Mouse (Mus musculus): ENCODE measurements around the gene Sap30l. TPM values are rescaled to one million over a fixed set of nuclear protein-coding genes. Genes with fewer than 3 reads are reported as not detected.
"Not testable (repeated sequence)": the region's sequence is repeated elsewhere in the genome, so short reads cannot be mapped to it uniquely, and the experiment has no call there.

Sap30l gene
- total RNA-seq, 1 experiment, result 29.2 TPM

DNA sequence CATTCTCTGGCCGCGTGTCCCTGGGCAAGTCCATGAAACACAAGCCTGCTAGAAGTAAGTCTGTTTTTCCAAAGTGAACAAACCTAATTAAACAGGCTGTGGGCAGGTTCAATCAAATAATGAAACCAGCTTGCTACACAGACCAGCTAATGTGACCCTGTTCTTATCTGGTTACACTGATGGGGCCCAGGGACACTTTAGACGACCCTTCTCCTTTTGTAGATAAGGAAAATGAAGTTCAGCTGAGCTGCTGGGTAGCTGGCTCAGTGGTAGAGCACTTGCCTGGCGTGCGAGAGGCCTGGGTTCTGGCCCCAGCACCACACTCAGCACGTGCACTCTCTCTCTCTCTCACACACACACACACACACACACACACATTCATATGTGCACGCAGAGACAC is 22.3 kb downstream of the Sap30l start:
- no peak overlapping the region for H3K9ac ChIP-seq (ENCODE audit: insufficient read depth, low read depth, low read length, poor library complexity, severe bottlenecking)

DNA sequence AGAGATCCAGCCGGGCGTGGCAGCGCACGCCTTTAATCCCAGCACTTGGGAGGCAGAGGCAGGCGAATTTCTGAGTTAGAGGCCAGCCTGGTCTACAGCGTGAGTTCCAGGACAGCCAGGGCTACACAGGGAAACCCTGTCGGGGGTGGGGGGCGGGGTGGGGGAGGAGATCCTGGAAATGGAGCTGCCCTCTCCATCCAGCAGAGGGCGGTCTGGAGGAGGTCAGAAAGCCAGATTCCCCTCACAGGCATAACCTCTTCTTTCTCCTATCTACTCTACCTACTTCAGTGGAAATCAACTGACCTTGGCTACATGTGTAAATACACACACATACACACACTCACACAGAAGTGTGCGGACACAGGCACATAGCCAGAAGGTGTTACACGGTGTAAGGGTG is 23.8 kb downstream of the Sap30l start:
- H3K4me3 ChIP-seq (ENCODE audit: insufficient read depth in 1 of 2, low read depth in 1 of 2, low read length in 2 of 2, poor library complexity in 1 of 2, severe bottlenecking in 1 of 2); H3K9me3 ChIP-seq (ENCODE audit: control insufficient read depth, insufficient read depth, low read depth, low read length); H3K27ac ChIP-seq (ENCODE audit: insufficient read depth, low read depth, low read length, poor library complexity, severe bottlenecking); H3K36me3 ChIP-seq (ENCODE audit: control insufficient read depth, insufficient read depth, low read length, poor library complexity, severe bottlenecking); DNase-seq (ENCODE audit: low read depth, low spot score); H3K4me1 ChIP-seq (ENCODE audit: control insufficient read depth in 2 of 2, insufficient read depth in 2 of 2, low read length in 2 of 2, poor library complexity in 1 of 2); H3K9ac ChIP-seq (ENCODE audit: insufficient read depth, low read depth, low read length, poor library complexity, severe bottlenecking): not testable (repeated sequence)
- in situ Hi-C loops (cut with MboI; ENCODE audit: low sequenced_read_pairs in 2 of 2, unreplicated experiment in 2 of 2), result loop anchor here in 1 of 2 experiments (10.0 kb wide), 1 partner anchor 90 kb away; no protein-coding TSS in a partner anchor

More for the DNA sequence above, 22.3 kb downstream of the Sap30l start:
- Histone ChIP-seq H3K9me3 (ENCODE audit: control insufficient read depth, insufficient read depth, low read depth, low read length) (no peaks in the 10 kb centered on the region), H3K36me3 (ENCODE audit: control insufficient read depth, insufficient read depth, low read length, poor library complexity, severe bottlenecking) (no peaks in the 10 kb centered on the region), H3K4me3 (ENCODE audit: insufficient read depth in 1 of 2, low read depth in 1 of 2, low read length in 2 of 2, poor library complexity in 1 of 2, severe bottlenecking in 1 of 2) (no peak overlapping the region), H3K27ac (ENCODE audit: insufficient read depth, low read depth, low read length, poor library complexity, severe bottlenecking) (no peak overlapping the region), H3K4me1 (ENCODE audit: control insufficient read depth in 2 of 2, insufficient read depth in 2 of 2, low read length in 2 of 2, poor library complexity in 1 of 2) (peaks cover 2 to 7% of the 10 kb centered on the region in 2 experiments; a peak in 2 of 4 replicates)
- in situ Hi-C loops (cut with MboI; ENCODE audit: low sequenced_read_pairs in 2 of 2, unreplicated experiment in 2 of 2), result loop anchor here in 1 of 2 experiments (10.0 kb wide), 1 partner anchor 91 kb away; no protein-coding TSS in a partner anchor
- TF ChIP-seq CHD2 (IDR thresholded peaks at IDR 0.05; ENCODE audit: low read depth, low read length) (no peak), ZNF384 (IDR thresholded peaks at IDR 0.05; ENCODE audit: low read depth, low read length) (no peak), HCFC1 (IDR thresholded peaks at IDR 0.05; ENCODE audit: borderline replicate concordance, insufficient read depth, low read length) (no peak), ZC3H11A (IDR thresholded peaks at IDR 0.05; ENCODE audit: borderline replicate concordance, low read depth, low read length) (no peak), MAFK (IDR thresholded peaks at IDR 0.05; ENCODE audit: insufficient read depth, low read depth, low read length) (no peak)
- no peak for DNase-seq (ENCODE audit: low read depth, low spot score)

DNA sequence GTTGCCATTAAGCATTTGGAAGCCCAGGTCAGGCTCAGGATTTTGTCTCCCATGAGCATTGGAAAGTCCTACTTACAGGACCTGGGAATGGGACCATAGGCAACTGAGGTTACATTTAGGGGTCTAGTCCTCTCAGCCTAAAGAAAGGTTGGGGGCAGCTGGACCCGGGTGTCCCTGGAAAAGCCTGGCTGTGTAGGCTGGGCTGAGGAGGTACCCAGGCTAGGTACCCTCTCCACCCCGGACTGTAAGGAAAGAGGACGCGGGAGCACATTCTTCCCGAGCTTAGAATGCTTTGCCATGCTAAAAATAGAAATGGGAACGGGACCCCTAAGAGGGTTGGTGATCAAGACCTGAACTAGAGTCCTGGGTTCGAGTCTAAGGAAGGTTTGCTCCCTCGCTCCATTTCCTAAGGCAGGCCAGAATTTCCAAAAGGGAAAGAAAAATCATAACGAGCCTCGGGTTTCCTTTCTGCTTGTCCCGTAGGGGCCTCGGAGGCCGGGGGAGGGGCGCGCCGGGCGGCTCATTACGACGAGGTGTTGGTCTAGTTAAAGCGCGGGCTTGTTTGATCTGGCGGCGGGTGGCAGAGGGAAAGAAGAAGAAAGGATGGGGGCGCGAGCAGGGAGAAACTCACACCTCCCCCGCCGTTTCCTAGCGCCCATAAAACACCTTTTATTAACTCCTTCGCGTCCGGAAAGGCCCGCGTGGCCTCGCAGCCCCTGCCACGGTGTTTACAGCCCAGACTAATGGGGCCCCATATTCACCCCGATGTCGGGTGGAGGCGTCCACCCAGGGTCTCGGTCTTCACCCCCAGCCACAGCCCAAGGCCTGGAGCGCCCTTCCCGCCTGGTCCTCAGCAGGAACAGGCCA is 25.8 kb downstream of the Sap30l start:
- Histone ChIP-seq H3K4me3 (ENCODE audit: insufficient read depth in 1 of 2, low read depth in 1 of 2, low read length in 2 of 2, poor library complexity in 1 of 2, severe bottlenecking in 1 of 2) (peak overlapping the region; percentile 7 to 48; a peak in 3 of 4 replicates), H3K27ac (ENCODE audit: insufficient read depth, low read depth, low read length, poor library complexity, severe bottlenecking) (no peak overlapping the region), H3K9ac (ENCODE audit: insufficient read depth, low read depth, low read length, poor library complexity, severe bottlenecking) (peak overlapping the region; percentile 34), H3K4me1 (ENCODE audit: control insufficient read depth in 2 of 2, insufficient read depth in 2 of 2, low read length in 2 of 2, poor library complexity in 1 of 2) (peaks cover 0 to 13% of the 10 kb centered on the region in 2 experiments; a peak in 2 of 4 replicates), H3K9me3 (ENCODE audit: control insufficient read depth, insufficient read depth, low read depth, low read length) (no peaks in the 10 kb centered on the region), H3K36me3 (ENCODE audit: control insufficient read depth, insufficient read depth, low read length, poor library complexity, severe bottlenecking) (no peaks in the 10 kb centered on the region)
- no peak for TF ChIP-seq HCFC1 (IDR thresholded peaks at IDR 0.05; ENCODE audit: borderline replicate concordance, insufficient read depth, low read length)
- no peak for TF ChIP-seq ZC3H11A (IDR thresholded peaks at IDR 0.05; ENCODE audit: borderline replicate concordance, low read depth, low read length)
- TF ChIP-seq ZNF384 (IDR thresholded peaks at IDR 0.05; ENCODE audit: low read depth, low read length), result no peak
- TF ChIP-seq CHD2 (IDR thresholded peaks at IDR 0.05; ENCODE audit: low read depth, low read length), result no peak
- TF ChIP-seq MAFK (IDR thresholded peaks at IDR 0.05; ENCODE audit: insufficient read depth, low read depth, low read length), result no peak
- no peak for DNase-seq (ENCODE audit: low read depth, low spot score)
- in situ Hi-C loops (cut with MboI; ENCODE audit: low sequenced_read_pairs in 2 of 2, unreplicated experiment in 2 of 2), result loop anchor here in 1 of 2 experiments (10.0 kb wide), 1 partner anchor 88 kb away; no protein-coding TSS in a partner anchor

DNA sequence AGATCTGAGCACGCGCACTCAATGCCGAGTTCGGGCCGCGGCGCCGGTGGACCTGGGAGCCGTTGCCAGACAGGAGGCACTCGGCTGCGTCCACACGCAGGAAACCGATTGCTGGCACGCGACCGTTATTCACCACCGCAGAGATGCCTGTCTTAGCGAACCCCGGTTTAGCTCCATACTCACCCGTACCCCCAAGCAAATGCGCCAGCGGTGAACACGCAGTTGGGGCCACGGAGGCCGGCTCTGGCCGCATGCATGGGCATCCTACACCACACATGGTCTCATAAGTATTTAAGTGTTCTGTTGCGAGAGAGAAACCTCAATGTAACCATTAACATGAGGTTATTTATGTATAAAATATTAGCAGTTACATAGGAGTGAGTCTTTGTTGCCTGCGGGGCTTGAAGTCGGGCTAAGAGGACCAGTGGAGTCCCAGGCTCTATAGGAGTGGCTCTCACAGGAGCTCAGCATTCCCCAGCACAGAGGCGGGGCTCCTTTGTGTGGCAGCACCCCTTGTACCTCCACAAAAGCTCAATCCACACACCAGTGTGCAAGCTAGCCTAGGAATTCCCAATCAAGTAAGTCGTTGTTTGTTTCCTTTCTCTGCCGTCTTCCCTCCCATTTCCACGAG is 26.6 kb downstream of the Sap30l start:
- peak overlapping the region; percentile 7 to 48; a peak in 3 of 4 replicates for H3K4me3 ChIP-seq (ENCODE audit: insufficient read depth in 1 of 2, low read depth in 1 of 2, low read length in 2 of 2, poor library complexity in 1 of 2, severe bottlenecking in 1 of 2)
- TF ChIP-seq ZNF384 (IDR thresholded peaks at IDR 0.05; ENCODE audit: low read depth, low read length) (no peak), MAFK (IDR thresholded peaks at IDR 0.05; ENCODE audit: insufficient read depth, low read depth, low read length) (no peak), HCFC1 (IDR thresholded peaks at IDR 0.05; ENCODE audit: borderline replicate concordance, insufficient read depth, low read length) (no peak), CHD2 (IDR thresholded peaks at IDR 0.05; ENCODE audit: low read depth, low read length) (no peak), ZC3H11A (IDR thresholded peaks at IDR 0.05; ENCODE audit: borderline replicate concordance, low read depth, low read length) (no peak)
- H3K27ac ChIP-seq (ENCODE audit: insufficient read depth, low read depth, low read length, poor library complexity, severe bottlenecking), result no peak overlapping the region
- no peaks in the 10 kb centered on the region for H3K9me3 ChIP-seq (ENCODE audit: control insufficient read depth, insufficient read depth, low read depth, low read length)
- H3K9ac ChIP-seq (ENCODE audit: insufficient read depth, low read depth, low read length, poor library complexity, severe bottlenecking), result peak overlapping the region; percentile 34
- in situ Hi-C loops (cut with MboI; ENCODE audit: low sequenced_read_pairs in 2 of 2, unreplicated experiment in 2 of 2), result loop anchor here in 1 of 2 experiments (10.0 kb wide), 1 partner anchor 87 kb away; no protein-coding TSS in a partner anchor
- no peak for DNase-seq (ENCODE audit: low read depth, low spot score)
- H3K4me1 ChIP-seq (ENCODE audit: control insufficient read depth in 2 of 2, insufficient read depth in 2 of 2, low read length in 2 of 2, poor library complexity in 1 of 2), result peaks cover 0 to 13% of the 10 kb centered on the region in 2 experiments; a peak in 2 of 4 replicates
- no peaks in the 10 kb centered on the region for H3K36me3 ChIP-seq (ENCODE audit: control insufficient read depth, insufficient read depth, low read length, poor library complexity, severe bottlenecking)
